Mouse (Mus musculus) brain, adult 2 months (tissue): ENCODE data around the gene Klhl35.

Experiments used
- DNase-seq: peaks from one replicate; pipeline ENCODE4 v3.0.0; 2011; ENCODE audit warnings: low read depth, low spot score

The Klhl35 gene

DNA sequence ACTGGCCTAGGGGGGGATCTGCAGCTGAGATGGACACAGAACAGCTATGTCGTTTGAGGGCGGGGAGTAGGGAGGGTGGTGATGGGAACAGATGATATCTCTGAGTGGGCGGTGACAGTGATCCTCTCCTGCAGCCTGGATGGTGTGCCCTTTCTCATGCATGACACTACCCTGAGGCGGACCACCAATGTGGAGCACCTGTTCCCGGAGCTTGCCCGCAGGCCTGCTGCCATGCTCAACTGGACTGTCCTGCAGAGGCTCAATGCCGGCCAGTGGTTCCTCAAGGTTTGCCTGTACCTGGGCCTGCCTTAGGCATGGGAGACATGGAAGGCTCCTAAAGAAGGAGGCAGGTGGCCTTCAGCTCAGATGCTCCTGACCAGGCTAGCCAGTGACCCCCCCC lies 12.9 kb upstream of the Klhl35 start:
- no peak for DNase-seq

DNA sequence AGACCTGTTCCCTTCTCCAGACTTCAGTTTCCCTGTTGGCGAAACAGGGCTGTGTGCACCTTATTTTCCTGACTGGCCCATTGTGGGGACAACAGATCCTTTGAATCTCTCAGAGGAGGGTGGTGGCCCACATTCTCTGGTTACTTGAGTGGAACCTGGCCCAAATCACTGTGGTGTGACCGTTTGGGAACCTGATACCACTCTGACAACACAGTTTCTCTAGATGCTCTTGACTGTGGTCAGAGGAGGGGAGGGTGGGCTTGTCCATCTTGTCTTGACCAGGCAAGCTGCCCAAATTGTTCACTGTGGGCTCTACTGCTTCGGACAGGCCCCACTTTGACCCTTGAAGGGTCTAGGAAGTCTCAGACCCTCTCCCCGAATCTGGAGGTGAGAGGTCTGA lies 11.8 kb upstream of the Klhl35 start:
- no peak for DNase-seq

DNA sequence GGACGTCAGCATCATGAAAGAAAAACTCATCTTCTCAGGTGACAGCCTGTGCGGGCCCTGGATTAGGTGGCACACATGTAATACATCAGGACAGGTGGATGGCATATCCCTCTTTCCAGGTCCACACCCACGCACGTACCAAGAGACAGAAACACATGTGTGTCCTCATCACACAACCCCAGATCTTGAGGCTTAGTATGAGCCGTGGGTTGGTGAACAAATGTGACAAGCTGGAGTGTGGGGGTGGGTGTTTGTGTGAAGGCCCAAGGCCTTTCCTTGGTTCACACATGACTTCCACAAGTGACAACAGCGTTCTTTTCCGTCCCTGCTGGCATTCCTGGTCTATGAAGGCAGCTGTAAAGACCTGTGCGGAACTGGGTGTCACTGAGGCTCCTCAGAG lies 7.0 kb upstream of the Klhl35 start:
- DNase-seq = peak; percentile 73

DNA sequence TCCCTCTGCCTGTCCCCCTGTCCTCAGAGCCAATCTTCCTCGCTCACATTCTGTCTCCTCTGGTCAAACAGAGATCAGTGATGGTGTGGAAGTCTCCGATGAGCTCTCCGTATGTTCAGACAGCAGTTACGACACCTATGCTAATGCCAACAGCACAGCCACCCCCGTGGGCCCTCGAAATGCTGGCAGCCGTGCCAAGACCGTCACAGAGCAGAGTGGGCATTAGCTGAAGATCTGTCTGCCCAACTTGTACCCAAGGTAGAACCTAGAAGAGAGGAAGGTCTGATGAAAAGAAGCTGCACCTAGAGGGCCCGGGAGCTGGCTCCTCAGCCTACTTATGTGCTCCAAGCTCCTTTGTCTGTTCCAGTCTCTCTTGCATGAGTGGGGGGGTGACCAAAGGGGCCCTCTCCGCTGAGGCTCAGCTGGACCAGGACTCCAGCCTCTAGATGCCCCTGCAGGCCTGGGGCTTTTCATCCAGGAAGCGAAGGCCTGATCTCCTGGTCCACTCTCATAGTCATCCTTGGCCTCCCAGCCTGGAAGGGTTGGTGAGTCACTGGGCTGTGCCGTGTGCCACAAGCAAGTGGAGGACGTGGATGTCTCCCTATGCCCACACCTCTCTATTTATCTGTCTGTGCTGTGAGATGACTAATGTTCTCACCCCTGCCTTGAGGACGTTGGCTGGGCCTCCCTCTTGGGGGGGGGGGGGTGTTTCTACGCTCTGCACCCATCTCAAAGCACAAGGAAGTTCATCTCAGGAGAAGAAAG lies 5.7 kb upstream of the Klhl35 start:
- DNase-seq = peak; percentile 90

- DNase-seq = no peak
Measured at GRCm38 (mm10) chr7:99463120-99463519, 2.7 kb upstream of the Klhl35 start.

GRCm38 (mm10) chr7:99467916-99468282 lies 2.1 kb downstream of the Klhl35 start:
- peak; percentile 94 for DNase-seq

DNA sequence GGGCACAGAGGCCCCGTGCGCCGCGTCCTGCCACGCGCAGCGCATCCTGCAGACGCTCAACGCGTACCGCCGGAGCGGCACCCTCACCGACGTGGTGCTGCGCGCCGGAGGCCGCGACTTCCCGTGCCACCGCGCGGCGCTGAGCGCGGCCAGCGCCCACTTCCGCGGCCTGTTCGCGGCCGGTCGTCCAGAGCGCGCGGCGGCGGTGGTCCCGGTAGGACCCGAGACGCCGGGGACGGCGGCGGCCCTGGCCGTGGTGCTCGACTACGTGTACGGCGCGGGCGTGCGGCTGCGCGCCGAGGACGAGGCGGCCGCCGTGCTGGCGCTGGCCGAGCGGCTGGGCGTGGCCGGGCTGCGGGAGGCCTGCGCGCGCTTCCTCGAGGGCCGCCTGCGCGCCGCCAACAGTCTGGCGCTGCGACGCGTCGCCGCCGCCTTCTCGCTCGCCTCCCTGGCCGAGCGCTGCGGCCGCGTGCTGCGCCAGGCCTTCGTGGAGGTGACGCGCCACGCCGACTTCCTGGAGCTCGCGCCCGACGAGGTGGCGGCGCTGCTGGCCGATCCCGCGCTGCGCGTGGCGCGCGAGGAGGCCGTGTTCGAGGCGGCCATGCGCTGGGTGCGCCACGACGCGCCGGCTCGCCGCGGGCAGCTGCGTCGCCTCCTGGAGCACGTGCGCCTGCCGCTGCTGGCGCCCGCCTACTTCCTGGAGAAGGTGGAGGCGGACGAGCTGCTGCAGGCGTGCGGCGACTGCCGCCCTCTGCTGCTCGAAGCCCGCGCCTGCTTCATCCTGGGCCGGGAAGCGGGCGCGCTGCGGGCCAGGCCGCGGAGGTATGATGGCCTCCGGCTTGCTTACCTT lies 2.7 kb downstream of the Klhl35 start:
- peak; percentile 89 for DNase-seq

- peak; percentile 45 for DNase-seq
Measured at GRCm38 (mm10) chr7:99469680-99470405, 4.0 kb downstream of the Klhl35 start.

- no peak for DNase-seq
Measured at GRCm38 (mm10) chr7:99471578-99471977, 5.8 kb downstream of the Klhl35 start.

GRCm38 (mm10) chr7:99473638-99474407 lies 8.0 kb downstream of the Klhl35 start:
- peak; percentile 83 for DNase-seq

GRCm38 (mm10) chr7:99474836-99475561 lies 9.2 kb downstream of the Klhl35 start:
- DNase-seq = peak; percentile 87

- no peak for DNase-seq
Measured at GRCm38 (mm10) chr7:99475562-99475911, 9.7 kb downstream of the Klhl35 start.

DNA sequence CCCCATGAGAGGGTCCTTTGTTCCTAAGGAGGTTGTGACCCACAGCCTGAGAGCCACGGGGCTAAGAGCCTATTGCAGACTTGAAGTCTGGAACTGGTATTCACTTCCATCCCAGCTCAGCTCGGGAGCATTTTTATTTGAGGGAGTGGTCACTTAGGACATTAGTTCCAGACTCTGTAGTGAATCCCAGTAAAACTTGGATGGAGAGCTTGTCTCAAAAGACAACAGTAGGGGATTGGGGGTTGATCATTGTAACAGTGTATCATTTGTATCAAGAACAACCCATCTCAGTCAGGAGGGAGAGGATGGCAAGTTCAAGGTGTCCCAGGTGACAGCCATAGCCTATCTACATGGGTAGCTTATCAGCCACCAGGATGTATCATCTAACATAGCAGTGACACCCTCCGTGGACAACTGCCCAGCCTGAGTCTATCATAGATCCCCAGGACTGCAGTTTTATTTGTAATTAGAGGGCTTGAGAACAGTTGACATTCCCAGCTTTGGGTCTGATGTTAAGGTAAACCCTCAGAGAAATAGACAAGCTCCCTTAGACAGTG lies 10.8 kb downstream of the Klhl35 start:
- no peak for DNase-seq

DNA sequence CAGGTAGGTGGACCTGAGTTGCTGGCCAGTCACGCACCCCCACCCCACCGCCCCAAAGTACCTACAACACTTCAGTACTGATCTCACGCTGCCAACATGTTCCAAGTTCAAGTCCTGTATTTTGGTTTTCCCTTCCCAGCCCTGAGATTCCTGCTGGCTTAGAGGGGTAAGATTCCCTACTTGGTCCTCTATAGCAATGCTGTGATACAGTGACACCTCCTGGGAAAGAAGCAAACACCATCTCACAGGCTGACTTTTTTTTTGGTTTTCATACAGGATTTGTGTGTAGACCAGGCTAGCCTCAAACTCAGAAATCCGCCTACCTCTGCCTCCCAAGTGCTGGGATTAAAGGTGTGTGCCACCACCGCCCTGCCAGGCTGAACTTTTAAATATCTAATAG lies 11.4 kb downstream of the Klhl35 start:
- DNase-seq = no peak

- no peak for DNase-seq
Measured at GRCm38 (mm10) chr7:99482637-99483036, 16.8 kb downstream of the Klhl35 start.

DNA sequence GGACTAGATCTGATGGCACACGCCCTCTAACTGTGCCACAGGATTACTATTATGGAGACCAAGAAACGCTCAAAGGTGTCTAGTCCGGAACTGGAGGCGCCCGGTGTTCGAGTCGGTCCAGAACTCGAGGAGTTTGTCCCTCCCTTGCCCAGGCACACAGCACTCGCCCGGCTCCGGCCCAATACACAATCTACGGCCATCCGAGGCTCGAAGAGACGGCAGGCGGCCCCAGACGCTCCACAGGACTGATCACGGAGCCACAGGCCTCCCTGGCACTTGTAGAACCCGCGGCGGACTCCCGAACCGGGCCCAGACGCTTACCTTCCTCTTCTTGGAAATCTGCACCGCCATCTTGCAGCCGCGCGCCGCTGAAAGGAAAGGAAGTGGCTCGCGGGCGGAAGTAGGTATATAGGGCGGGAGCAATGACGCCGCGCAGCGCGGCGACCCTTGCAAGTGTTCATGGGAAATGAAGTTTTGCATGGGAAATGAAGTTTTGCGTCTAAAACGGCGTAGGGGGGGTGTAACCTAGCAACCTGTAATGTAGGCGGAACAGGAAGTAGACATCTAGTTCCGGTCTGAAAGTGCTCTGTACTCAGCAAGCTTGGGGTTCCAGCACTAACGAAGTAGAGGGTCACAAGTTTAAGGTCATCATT lies 17.6 kb downstream of the Klhl35 start, which contains the start of gene Rps3:
TSS of gene Rps3 (minus strand) at position 468 of the 653 bp plus-strand sequence.
- peak; percentile 100 for DNase-seq

DNA sequence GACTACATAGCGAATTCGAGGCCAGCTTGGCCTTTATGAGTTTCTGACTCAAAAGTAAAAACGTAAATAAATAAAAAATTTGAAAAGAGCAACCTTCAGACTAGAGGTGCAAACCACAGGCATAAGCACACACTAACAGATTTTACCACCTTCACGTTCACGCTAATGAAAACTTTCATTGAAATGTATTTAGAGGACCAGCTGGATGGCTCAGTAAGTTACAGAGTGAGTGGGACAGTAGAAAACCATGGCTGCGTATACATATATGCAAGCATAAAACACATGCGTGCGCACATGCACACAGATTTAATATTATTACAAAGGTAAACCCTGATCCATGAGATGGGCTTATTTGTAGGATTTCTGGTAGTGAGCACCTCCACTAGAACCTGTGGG lies 18.1 kb downstream of the Klhl35 start:
- no peak for DNase-seq

DNA sequence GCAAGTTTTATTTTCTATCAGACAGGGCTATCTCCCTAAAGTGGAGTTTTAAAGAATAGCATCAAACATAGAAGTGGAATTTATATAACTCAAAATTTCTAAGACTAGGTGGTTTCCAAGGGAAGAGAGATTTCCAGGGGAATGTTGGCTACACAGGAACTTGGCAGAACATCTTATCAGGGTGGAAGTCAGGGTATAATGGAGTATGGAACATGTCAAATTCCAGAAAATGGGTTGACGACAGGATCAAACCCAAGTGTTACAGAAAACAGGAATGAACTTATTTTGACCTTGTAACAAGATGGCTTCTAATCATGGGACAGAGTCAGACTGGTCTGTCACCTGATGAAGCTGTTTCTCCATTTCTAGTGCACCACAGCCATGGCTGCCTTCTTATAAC lies 18.9 kb downstream of the Klhl35 start:
- DNase-seq = no peak

GRCm38 (mm10) chr7:99489708-99490107 lies 23.9 kb downstream of the Klhl35 start:
- no peak for DNase-seq

DNA sequence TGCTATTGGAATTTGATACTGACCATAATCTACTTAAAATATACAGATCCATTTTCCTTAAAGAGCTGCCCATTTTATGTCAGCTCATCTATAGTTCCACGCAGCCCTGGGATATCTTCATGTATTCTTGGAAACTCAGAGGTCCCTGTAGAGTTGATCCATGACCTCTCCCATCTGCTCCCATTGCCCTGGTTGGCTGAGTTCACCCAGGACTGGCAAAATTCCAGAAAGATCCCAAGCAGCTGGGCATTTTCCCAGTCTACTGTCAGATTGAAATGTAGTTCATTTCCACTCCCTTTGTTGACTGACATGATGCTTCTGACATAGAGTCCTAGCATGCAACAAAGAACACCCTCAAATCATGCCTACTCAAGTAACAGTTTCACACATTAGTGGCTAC lies 33.3 kb downstream of the Klhl35 start:
- DNase-seq = no peak
